Mouse (Mus musculus): Measurements from ENCODE around the gene Ptprt.

DNA sequence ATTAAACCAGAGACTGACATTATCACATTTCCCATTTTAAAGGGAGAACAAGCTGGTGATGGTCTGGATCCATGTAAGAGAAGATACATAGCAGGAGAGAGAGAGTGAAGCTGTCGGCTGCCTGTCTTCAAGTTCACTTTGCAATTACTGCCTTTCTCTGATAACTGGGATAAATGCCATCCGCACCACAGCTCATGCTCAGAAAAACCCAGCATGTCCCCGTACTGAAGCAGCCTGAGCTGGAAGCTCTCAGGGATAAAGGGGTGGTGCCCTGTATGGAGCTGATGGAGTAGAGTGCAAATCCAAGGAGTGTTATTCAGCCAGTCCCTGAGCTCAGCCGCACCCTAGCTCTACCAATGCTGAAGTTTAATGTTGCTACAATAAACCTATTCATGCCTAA, 825.9 kb downstream of the Ptprt start:
- no peak for TF ChIP-seq EP300 (IDR thresholded peaks at IDR 0.05; ENCODE audit: low read depth)
- TF ChIP-seq CTCF (IDR thresholded peaks at IDR 0.05; ENCODE audit: low read depth), result no peak
